Mouse (Mus musculus) forebrain, embryonic 14.5 days (tissue): ENCODE data around the gene Gapdh. TPM values are rescaled to one million over a fixed set of nuclear protein-coding genes. Genes with fewer than 3 reads are reported as not detected.

Experiments
- microRNA-seq: library from miRNA; unstranded; fragments of <30 nt; microRNA quantifications from one replicate; pipeline ENCODE4, GENCODE M21; 2016
- polyA plus RNA-seq: library from polyadenylated mRNA; unstranded; fragments of >200 nt; fragmentation: Nextera tagmentation; extraction: Ambion mirVana; gene quantifications from 2 replicates; pipeline ENCODE4 v1.2.1, GENCODE M21; 2014

Gene Gapdh
- polyA plus RNA-seq, 1 experiment from 2014 or later = 1,964 TPM

Small RNA genes lying within 50 kb of the gene (microRNA-seq; reads per million reads assigned to microRNA genes)
- 0.93 reads per million for gene Mir3098

Other genes starting within 250 kb of the Gapdh start
- 479 and 481 TPM in 2 replicates for gene Ptms, start 246.4 kb downstream of the Gapdh start, polyA plus RNA-seq
- 470 and 520 TPM in 2 replicates for gene Mlf2, start 235.1 kb downstream of the Gapdh start, polyA plus RNA-seq
- 96.5 and 105 TPM in 2 replicates for gene Cops7a, start 200.9 kb downstream of the Gapdh start, polyA plus RNA-seq
- 22.6 and 28.0 TPM in 2 replicates for gene Pianp, start 169.8 kb downstream of the Gapdh start, polyA plus RNA-seq
- gene Zfp384, start 157.3 kb downstream of the Gapdh start, polyA plus RNA-seq = 8.4 and 9.8 TPM in 2 replicates
- 178 and 181 TPM in 2 replicates for gene Ing4, start 126.7 kb downstream of the Gapdh start, polyA plus RNA-seq
- gene Acrbp, start 116.8 kb downstream of the Gapdh start, polyA plus RNA-seq = 10.2 and 14.8 TPM in 2 replicates
- 0.21 and 0.81 TPM in 2 replicates for gene Lpar5, start 98.5 kb downstream of the Gapdh start, polyA plus RNA-seq
- gene Chd4, start 70.5 kb downstream of the Gapdh start, polyA plus RNA-seq = 61.1 and 66.1 TPM in 2 replicates
- gene Nop2, start 34.6 kb downstream of the Gapdh start, polyA plus RNA-seq = 46.8 and 52.7 TPM in 2 replicates
- gene Iffo1, start 21.2 kb downstream of the Gapdh start, polyA plus RNA-seq = 10.8 and 13.4 TPM in 2 replicates
- gene Ncapd2, start 25.2 kb upstream of the Gapdh start, polyA plus RNA-seq = 64.4 and 67.6 TPM in 2 replicates
- gene Mrpl51, start 25.3 kb upstream of the Gapdh start, polyA plus RNA-seq = 160 and 179 TPM in 2 replicates
- gene Vamp1, start 49.1 kb upstream of the Gapdh start, polyA plus RNA-seq = 1.7 and 2.7 TPM in 2 replicates
- gene Tapbpl, start 65.4 kb upstream of the Gapdh start, polyA plus RNA-seq = 1.8 and 2.6 TPM in 2 replicates
- gene Cd27, start 70.5 kb upstream of the Gapdh start, polyA plus RNA-seq = 0.24 and 0.37 TPM in 2 replicates
- 0.15 TPM in 1 of 2 replicates, not detected in the other for gene Tuba3a, start 119.6 kb upstream of the Gapdh start, polyA plus RNA-seq
- gene Ltbr, start 147.4 kb upstream of the Gapdh start, polyA plus RNA-seq = 10.8 and 12.9 TPM in 2 replicates
- gene Scnn1a, start 154.2 kb upstream of the Gapdh start, polyA plus RNA-seq = 0.29 and 0.37 TPM in 2 replicates
- 14.2 and 16.2 TPM in 2 replicates for gene Tnfrsf1a, start 182.9 kb upstream of the Gapdh start, polyA plus RNA-seq
- 0.16 TPM in 1 of 2 replicates, not detected in the other for gene Plekhg6, start 214.3 kb upstream of the Gapdh start, polyA plus RNA-seq